Mouse (Mus musculus) myocyte (in vitro differentiated cells): ENCODE data around the gene Atpaf1.

Experiments
- CEBPB ChIP-seq: IDR thresholded peaks from 2 replicates; pipeline ENCODE4 v1.6.1; 2011; ENCODE audit warnings: mild to moderate bottlenecking, moderate library complexity; ENCODE audit not compliant: poor library complexity, insufficient read depth, severe bottlenecking
- E2F4 ChIP-seq: IDR thresholded peaks from one replicate; pipeline ENCODE4 v1.6.1; 2011; ENCODE audit warnings: mild to moderate bottlenecking, control low read depth, moderate library complexity; ENCODE audit not compliant: insufficient read depth
- MAX ChIP-seq: IDR thresholded peaks from one replicate; pipeline ENCODE4 v1.6.1; 2011; ENCODE audit warnings: low read depth, mild to moderate bottlenecking, control low read depth
- MYOD1 ChIP-seq, 3 experiments: IDR thresholded peaks; one replicate each; pipeline ENCODE4 v1.6.1; 2011; ENCODE audit warnings: control low read depth in 2 of 3, low read depth in 2 of 3, mild to moderate bottlenecking in 2 of 3, moderate library complexity in 1 of 3; ENCODE audit not compliant: insufficient read length in 2 of 3, control insufficient read depth in 1 of 3
- MYOG ChIP-seq, 3 experiments: IDR thresholded peaks; one replicate each; pipeline ENCODE4 v1.6.1; 2011; ENCODE audit warnings: control low read depth in 2 of 3, low read depth in 2 of 3, mild to moderate bottlenecking in 2 of 3; ENCODE audit not compliant: insufficient read length in 2 of 3, control insufficient read depth in 1 of 3, insufficient read depth in 1 of 3
- POLR2A ChIP-seq: IDR thresholded peaks from one replicate; pipeline ENCODE4 v1.6.1; 2011; ENCODE audit warnings: low read depth, mild to moderate bottlenecking, control low read depth, moderate library complexity; ENCODE audit not compliant: insufficient read length
- POLR2AphosphoS2 ChIP-seq: IDR thresholded peaks from one replicate; pipeline ENCODE4 v1.6.1; 2011; ENCODE audit warnings: low read depth, control low read depth; ENCODE audit not compliant: insufficient read length
- TCF12 ChIP-seq: IDR thresholded peaks from one replicate; pipeline ENCODE4 v1.6.1; 2011; ENCODE audit warnings: mild to moderate bottlenecking, control low read depth; ENCODE audit not compliant: poor library complexity, insufficient read depth, severe bottlenecking
- TCF3 ChIP-seq: IDR thresholded peaks from one replicate; pipeline ENCODE4 v1.6.1; 2011; ENCODE audit warnings: low read depth, control low read depth; ENCODE audit not compliant: insufficient read length
- USF1 ChIP-seq: IDR thresholded peaks from one replicate; pipeline ENCODE4 v1.6.1; 2011; ENCODE audit warnings: low read depth, mild to moderate bottlenecking, control low read depth, moderate library complexity

DNA sequence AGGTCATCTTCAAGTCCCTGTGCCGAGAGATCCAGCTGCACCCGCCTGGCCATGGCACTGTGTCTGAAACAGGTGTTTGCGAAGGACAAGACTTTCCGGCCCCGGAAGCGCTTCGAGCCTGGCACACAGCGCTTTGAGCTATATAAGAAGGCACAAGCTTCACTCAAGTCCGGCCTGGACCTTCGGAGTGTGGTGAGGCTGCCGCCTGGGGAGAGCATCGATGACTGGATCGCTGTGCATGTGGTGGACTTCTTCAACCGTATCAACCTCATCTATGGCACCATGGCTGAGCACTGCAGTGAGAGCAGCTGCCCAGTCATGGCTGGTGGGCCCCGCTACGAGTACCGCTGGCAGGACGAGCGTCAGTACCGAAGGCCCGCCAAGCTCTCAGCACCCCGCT lies 46.6 kb downstream of the Atpaf1 start:
- TF ChIP-seq POLR2A = no peak
- no peak for TF ChIP-seq POLR2AphosphoS2
- no peak for TF ChIP-seq MYOG (IDR thresholded peaks at IDR 0.05; ENCODE audit: control insufficient read depth in 1 of 3, insufficient read depth in 1 of 3, insufficient read length in 2 of 3, low read depth in 2 of 3)
- no peak for TF ChIP-seq MAX
- no peak for TF ChIP-seq MYOD1 (IDR thresholded peaks at IDR 0.05; ENCODE audit: control insufficient read depth in 1 of 3, insufficient read length in 2 of 3, low read depth in 2 of 3)
- TF ChIP-seq USF1 = no peak
- no peak for TF ChIP-seq TCF12
- no peak for TF ChIP-seq CEBPB
- no peak for TF ChIP-seq TCF3
- TF ChIP-seq E2F4 = no peak
